Mouse (Mus musculus) stomach, embryonic 16.5 days (tissue): ENCODE data around the gene Ccdc169. TPM values are rescaled to one million over a fixed set of nuclear protein-coding genes. Genes with fewer than 3 reads are reported as not detected.
A peak's percentile ranks its signal among the peaks of the same experiment; 100 is the strongest.

Source experiments
- ATAC-seq: fragments of 200-750 bp; cut with Nextera tagmentation; 2 replicates; pipeline ENCODE4 v1.8.0; 2017; ENCODE audit warnings: moderate number of reproducible peaks, moderate TSS enrichment; ENCODE audit not compliant: insufficient read depth, low FRiP score
- H3K27ac ChIP-seq: fragments of 300-500 bp; sonication (generic); 2 replicates; pipeline ENCODE4 v1.5.1; 2014; ENCODE audit warnings: low read length
- H3K27me3 ChIP-seq: fragments of 300-500 bp; sonication (generic); 2 replicates; pipeline ENCODE4 v1.6.1; 2014; ENCODE audit warnings: low read length, control low read depth, mixed read lengths; ENCODE audit not compliant: control insufficient read depth, insufficient read depth
- H3K36me3 ChIP-seq: fragments of 300-500 bp; sonication (generic); 2 replicates; pipeline ENCODE4 v1.6.1; 2014; ENCODE audit warnings: low read length; ENCODE audit not compliant: control insufficient read depth, insufficient read depth
- H3K4me1 ChIP-seq: fragments of 300-500 bp; sonication (generic); 2 replicates; pipeline ENCODE4 v1.6.1; 2014; ENCODE audit warnings: low read length, control low read depth, mixed read lengths; ENCODE audit not compliant: control insufficient read depth, insufficient read depth
- H3K4me2 ChIP-seq: fragments of 300-500 bp; sonication (generic); 2 replicates; pipeline ENCODE4 v1.6.1; 2014; ENCODE audit warnings: low read depth, low read length, mixed read lengths
- H3K4me3 ChIP-seq: fragments of 300-500 bp; sonication (generic); replicated peaks from 2 replicates; pipeline ENCODE4 v1.5.1; 2014; ENCODE audit warnings: mild to moderate bottlenecking, low read length
- H3K9ac ChIP-seq: fragments of 300-500 bp; sonication (generic); 2 replicates; pipeline ENCODE4 v1.6.1; 2014; ENCODE audit warnings: low read length
- H3K9me3 ChIP-seq: fragments of 300-500 bp; sonication (generic); replicated peaks from 2 replicates; pipeline ENCODE4 v1.6.1; 2016; ENCODE audit warnings: low read length, control low read depth; ENCODE audit not compliant: control insufficient read depth
- WGBS: fragments of 180-500 bp; shearing (Covaris S2); extraction: QIAGEN DNeasy Blood & Tissue Kit; methylation state at CpG from one replicate; pipeline ENCODE4 v1.1.7; 2014; 5-methylcytosine and 5-hydroxymethylcytosine counted together
- polyA plus RNA-seq: library from polyadenylated mRNA; unstranded; fragments of >200 nt; fragmentation: Nextera tagmentation; extraction: Ambion mirVana; gene quantifications from 2 replicates; pipeline ENCODE4 v1.2.1, GENCODE M21; 2015

Gene Ccdc169
- not detected in 2 replicates for polyA plus RNA-seq

- ATAC-seq = no peak
- Histone ChIP-seq H3K36me3 (peaks cover 28% of the 10 kb centered on the region), H3K4me2 (no peak within 1 kb of the TSS), H3K9ac (no peak within 1 kb of the TSS), H3K9me3 (no peaks in the 10 kb centered on the region), H3K4me1 (no peaks in the 10 kb centered on the region), H3K27ac (no peak within 1 kb of the TSS), H3K27me3 (no peaks in the 10 kb centered on the region), H3K4me3 (no peak within 1 kb of the TSS)
Measured at GRCm38 (mm10) chr3:55137039-55137438, at the start of gene Ccdc169. Ccdc169 (plus strand) TSS chr3:55137339.

DNA sequence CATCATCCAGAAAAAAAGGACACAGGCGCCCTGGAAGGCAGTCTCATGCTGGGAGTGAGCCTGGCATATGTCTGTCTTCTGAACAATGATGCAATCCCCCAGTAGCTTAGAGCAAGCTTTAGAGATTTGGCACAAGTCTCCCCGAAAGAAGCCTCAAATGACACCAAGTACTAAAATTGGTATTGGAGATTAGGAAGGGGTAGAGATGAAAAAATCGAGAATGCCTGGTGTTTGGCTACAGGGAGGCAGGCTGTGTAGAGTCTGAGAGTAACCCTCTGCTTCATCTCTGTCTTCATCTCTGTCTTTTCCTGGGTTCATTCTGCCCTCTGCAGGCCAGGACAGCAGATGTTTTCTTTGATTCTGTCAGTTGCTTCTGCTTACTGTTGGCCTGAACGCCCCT, 49.8 kb upstream of the Ccdc169 start:
- H3K9me3 ChIP-seq = no peaks in the 10 kb centered on the region
- 57% methylated on average over 4 of the region's 4 CpGs for WGBS
- ATAC-seq = no peak
- H3K4me1 ChIP-seq = no peaks in the 10 kb centered on the region
- H3K27ac ChIP-seq = no peak overlapping the region
- no peaks in the 10 kb centered on the region for H3K36me3 ChIP-seq
- H3K9ac ChIP-seq = no peak overlapping the region
- H3K27me3 ChIP-seq = 0 out of 2 replicates have a peak, but pooled peaks cover 2% of the 10 kb centered on the region
- H3K4me3 ChIP-seq = no peak overlapping the region
- no peak overlapping the region for H3K4me2 ChIP-seq

DNA sequence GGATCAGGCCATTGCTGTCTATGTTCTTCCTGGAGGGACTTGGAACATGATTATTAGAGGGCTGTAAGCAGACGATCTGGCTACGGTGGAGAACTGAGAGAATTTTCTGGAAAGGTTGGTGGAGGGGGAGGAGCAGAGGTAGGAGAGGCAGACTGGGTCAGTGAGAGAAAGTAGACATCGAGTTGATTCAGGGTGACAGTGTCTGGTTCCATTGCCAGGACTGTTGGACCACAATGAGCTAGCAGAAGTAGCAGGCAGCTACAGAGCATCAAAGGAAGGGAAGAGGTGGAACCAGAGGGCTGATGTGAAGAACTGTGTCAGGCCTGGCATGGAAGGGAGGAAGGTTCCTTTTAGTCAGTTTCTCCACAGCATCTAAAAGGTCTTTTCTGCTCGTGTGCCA, 48.8 kb upstream of the Ccdc169 start:
- Histone ChIP-seq H3K4me1 (no peaks in the 10 kb centered on the region), H3K9ac (no peak overlapping the region), H3K27ac (no peak overlapping the region), H3K4me2 (no peak overlapping the region), H3K27me3 (no peaks in the 10 kb centered on the region), H3K36me3 (no peaks in the 10 kb centered on the region), H3K9me3 (no peaks in the 10 kb centered on the region), H3K4me3 (no peak overlapping the region)
- ATAC-seq = no peak
- 63% methylated on average over 4 of the region's 4 CpGs for WGBS

DNA sequence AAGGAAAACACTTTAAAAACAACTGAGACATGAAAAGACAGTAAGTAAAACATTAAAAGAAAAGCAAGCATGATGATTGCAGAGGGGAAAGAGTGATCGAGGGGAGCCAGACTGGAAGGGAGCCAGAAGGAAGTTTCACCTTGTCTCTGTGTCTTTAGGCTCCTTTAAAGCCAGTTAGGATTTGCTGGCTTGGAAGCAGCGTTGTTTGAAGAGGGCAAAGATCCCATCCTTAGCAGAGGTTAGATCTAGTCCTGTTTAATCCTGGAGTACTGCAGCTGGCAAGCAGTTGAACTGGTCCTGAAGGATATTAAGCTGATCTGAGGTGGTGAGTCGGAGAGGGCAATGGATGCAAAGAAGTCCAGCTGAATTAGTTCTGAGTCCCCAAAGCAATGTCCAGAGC, 48.3 kb upstream of the Ccdc169 start:
- no peak overlapping the region for H3K4me3 ChIP-seq
- 56% methylated on average over 3 of the region's 3 CpGs for WGBS
- no peak overlapping the region for H3K27ac ChIP-seq
- H3K36me3 ChIP-seq = no peaks in the 10 kb centered on the region
- ATAC-seq = no peak
- H3K4me1 ChIP-seq = no peaks in the 10 kb centered on the region
- H3K9me3 ChIP-seq = no peaks in the 10 kb centered on the region
- H3K27me3 ChIP-seq = no peaks in the 10 kb centered on the region
- H3K9ac ChIP-seq = no peak overlapping the region
- no peak overlapping the region for H3K4me2 ChIP-seq

DNA sequence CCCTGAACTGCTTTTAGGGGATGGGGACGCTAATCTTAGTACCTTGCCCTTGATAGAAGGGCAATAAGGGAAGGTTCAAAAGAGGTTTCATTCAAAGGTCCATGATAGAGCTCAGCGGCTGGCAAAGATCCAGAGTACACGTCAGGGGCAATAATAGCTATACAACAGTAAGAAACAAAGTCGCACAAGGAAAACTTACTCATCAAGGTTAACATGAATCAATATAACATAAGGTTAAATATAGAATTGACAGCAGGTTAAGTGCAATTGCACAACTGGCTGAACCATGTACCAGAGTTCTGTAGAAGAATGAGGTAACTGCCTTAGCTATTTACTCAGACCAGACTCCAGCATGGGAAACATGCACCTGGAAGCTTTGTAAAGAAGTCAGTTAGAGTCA, 47.8 kb upstream of the Ccdc169 start:
- no peaks in the 10 kb centered on the region for H3K9me3 ChIP-seq
- no peak overlapping the region for H3K9ac ChIP-seq
- H3K4me1 ChIP-seq = no peaks in the 10 kb centered on the region
- ATAC-seq = peak; percentile 73; the same call in 1 of the 2 replicates
- H3K27ac ChIP-seq = no peak overlapping the region
- no peak overlapping the region for H3K4me2 ChIP-seq
- no peak overlapping the region for H3K4me3 ChIP-seq
- H3K36me3 ChIP-seq = no peaks in the 10 kb centered on the region
- no peaks in the 10 kb centered on the region for H3K27me3 ChIP-seq
- 63% methylated on average over 4 of the region's 4 CpGs for WGBS

- Histone ChIP-seq H3K36me3 (no peaks in the 10 kb centered on the region), H3K9ac (no peak overlapping the region), H3K27me3 (no peaks in the 10 kb centered on the region), H3K4me2 (no peak overlapping the region), H3K4me1 (0 out of 2 replicates have a peak, but pooled peaks cover 4% of the 10 kb centered on the region), H3K27ac (no peak overlapping the region), H3K9me3 (no peaks in the 10 kb centered on the region), H3K4me3 (no peak overlapping the region)
- 88% methylated on average over 1 of the region's 1 CpGs for WGBS
- ATAC-seq = no peak
Measured at GRCm38 (mm10) chr3:55093161-55093560, 44.0 kb upstream of the Ccdc169 start.

- Histone ChIP-seq H3K27me3 (no peaks in the 10 kb centered on the region), H3K4me2 (peak overlapping the region; percentile 14; the same call in 1 of the 2 replicates), H3K36me3 (no peaks in the 10 kb centered on the region), H3K9ac (no peak overlapping the region), H3K9me3 (no peaks in the 10 kb centered on the region), H3K4me3 (no peak overlapping the region), H3K4me1 (0 out of 2 replicates have a peak, but pooled peaks cover 4% of the 10 kb centered on the region), H3K27ac (peak overlapping the region; percentile 76; the same call in 1 of the 2 replicates)
- peak; percentile 90 for ATAC-seq
- WGBS = 34% methylated on average over 8 of the region's 8 CpGs
Measured at GRCm38 (mm10) chr3:55095968-55096654, 41.0 kb upstream of the Ccdc169 start.

DNA sequence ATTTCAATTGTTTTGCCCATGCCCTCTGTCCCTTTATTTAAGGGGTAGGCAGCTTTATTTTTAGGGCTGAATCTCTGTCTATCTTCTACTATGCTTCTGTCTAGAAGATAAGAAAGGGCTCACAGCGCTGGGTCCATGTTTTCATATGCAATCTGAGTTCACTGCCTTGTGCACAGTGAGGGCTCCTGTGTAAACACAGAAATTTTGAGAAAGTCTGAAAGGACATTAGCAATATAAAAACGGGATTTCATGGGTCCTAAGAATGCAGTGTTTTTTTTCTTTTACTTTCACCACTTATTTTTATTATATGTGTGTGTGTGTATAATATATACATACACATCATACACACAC, 40.5 kb upstream of the Ccdc169 start:
- no peaks in the 10 kb centered on the region for H3K36me3 ChIP-seq
- H3K9ac ChIP-seq = no peak overlapping the region
- no peak overlapping the region for H3K4me3 ChIP-seq
- H3K27me3 ChIP-seq = no peaks in the 10 kb centered on the region
- 52% methylated on average over 2 of the region's 2 CpGs for WGBS
- H3K4me2 ChIP-seq = 0 out of 2 replicates have a peak overlapping the region, but pooled peaks have one; percentile 14
- H3K9me3 ChIP-seq = no peaks in the 10 kb centered on the region
- H3K27ac ChIP-seq = peak overlapping the region; percentile 76; the same call in 1 of the 2 replicates
- 0 out of 2 replicates have a peak, but pooled peaks cover 4% of the 10 kb centered on the region for H3K4me1 ChIP-seq
- no peak; the same call in 1 of the 2 replicates for ATAC-seq

GRCm38 (mm10) chr3:55097186-55097585, 40.0 kb upstream of the Ccdc169 start:
- H3K9ac ChIP-seq = no peak overlapping the region
- no peak overlapping the region for H3K4me2 ChIP-seq
- H3K4me1 ChIP-seq = 0 out of 2 replicates have a peak, but pooled peaks cover 4% of the 10 kb centered on the region
- no peak overlapping the region for H3K27ac ChIP-seq
- 76% methylated on average over 2 of the region's 2 CpGs for WGBS
- H3K27me3 ChIP-seq = no peaks in the 10 kb centered on the region
- H3K4me3 ChIP-seq = no peak overlapping the region
- no peaks in the 10 kb centered on the region for H3K9me3 ChIP-seq
- no peaks in the 10 kb centered on the region for H3K36me3 ChIP-seq
- ATAC-seq = no peak
